Mouse (Mus musculus) adrenal gland, adult 18-20 months (tissue): Measurements from ENCODE around the gene Slc35a5. TPM values are rescaled to one million over a fixed set of nuclear protein-coding genes. Genes with fewer than 3 reads are reported as not detected.

Experiments
- DNase-seq, 2 experiments: peaks; one replicate each; pipeline ENCODE4 v3.0.0; 2021 to 2022; ENCODE audit warnings: low spot score in 2 of 2
- total RNA-seq, 2 experiments: library from RNA; stranded (reverse); gene quantifications; 1 replicate in 1 of 2; 2 replicates in 1 of 2; pipeline ENCODE4 v1.2.3; 2021

The Slc35a5 gene
- total RNA-seq, 2 experiments from 2014 or later: 25.6 to 34.0 TPM

DNA sequence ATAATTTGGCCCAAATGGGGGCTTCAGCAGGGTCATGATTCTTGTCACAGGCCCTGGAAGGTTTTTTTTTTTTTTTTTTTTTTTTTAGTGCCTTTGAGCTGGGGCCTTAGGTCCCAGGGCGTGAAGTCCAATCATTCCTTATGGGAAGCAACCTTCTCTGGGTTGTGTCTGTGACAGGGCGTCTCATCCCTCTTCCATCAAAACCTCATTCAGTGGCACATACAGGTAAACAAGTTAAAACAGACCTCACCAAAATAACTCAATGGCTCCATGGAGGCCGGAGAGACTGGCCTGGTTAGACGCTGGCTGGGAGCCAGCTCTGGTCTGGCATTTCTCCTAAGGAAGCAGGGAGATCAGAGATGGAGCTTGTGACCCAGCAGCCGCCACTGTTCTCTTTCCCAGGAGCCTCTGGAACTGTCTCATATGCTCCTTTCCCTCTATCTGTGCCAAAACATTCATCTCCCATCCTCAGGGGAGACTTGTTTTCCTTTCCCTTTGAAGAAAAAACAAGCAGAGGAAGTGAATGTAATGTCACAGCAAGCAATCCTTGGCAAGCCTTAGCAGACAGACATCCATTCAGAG is 37.6 kb downstream of the Slc35a5 start:
- DNase-seq: peak; percentile 37 to 63

DNA sequence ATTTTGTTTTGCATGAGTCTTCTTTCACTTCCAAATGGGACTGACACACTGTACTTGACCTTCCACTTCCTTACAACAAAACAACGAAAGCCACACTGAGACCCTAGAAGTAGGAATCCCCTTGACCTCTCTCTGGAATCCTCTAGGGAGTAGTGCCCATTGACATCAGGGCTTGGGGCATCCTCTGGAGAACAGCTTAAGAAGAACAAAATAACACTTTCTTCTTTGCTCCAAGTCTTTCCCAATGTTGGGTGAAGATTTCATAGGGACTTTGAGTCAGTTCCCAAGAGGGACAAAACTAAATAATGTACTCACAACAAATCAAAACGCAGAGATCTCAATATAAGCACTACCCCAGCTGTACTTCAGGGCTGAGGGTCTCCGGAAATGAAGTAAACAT is 39.7 kb downstream of the Slc35a5 start:
- no peak for DNase-seq

DNA sequence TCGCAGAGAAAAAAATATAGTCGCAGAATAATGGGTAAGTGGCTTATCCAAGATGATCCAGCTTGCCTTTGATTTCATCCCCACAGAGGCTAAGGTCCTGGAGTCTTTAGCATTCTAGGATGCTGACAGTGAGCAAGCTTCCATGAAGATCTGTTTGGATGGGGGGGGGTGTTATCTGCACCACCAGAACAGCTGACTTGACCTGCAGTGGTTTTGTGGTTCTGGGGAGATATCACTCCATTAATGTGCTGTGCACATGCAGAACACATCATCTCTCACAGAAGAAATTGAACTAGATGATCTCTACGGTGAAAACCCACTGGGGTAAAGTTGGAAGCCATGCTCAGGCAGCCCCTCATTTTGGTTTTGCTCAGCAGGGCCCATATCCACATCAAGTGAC is 41.3 kb downstream of the Slc35a5 start:
- no peak for DNase-seq

DNA sequence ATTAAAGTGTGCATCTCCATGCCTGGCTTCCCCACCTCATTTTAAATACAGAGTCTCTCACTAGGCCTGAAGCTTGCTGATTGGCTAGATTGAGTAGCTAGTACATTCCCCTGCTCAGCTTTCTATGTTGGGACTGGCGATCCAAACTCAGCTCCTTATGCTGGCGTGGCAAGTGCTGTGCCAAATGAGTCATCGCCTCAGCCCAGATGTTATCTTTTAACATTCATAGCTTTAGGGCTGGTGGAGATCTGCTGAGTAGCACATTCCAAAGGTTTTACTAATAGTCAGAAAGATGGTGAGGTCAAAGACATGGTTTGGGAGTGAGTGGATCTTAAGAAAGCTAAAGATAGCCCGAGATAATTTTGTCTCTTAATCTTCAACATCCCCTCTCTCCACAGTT is 48.0 kb downstream of the Slc35a5 start:
- DNase-seq: peak in 1 of 2 experiments; percentile 24

DNA sequence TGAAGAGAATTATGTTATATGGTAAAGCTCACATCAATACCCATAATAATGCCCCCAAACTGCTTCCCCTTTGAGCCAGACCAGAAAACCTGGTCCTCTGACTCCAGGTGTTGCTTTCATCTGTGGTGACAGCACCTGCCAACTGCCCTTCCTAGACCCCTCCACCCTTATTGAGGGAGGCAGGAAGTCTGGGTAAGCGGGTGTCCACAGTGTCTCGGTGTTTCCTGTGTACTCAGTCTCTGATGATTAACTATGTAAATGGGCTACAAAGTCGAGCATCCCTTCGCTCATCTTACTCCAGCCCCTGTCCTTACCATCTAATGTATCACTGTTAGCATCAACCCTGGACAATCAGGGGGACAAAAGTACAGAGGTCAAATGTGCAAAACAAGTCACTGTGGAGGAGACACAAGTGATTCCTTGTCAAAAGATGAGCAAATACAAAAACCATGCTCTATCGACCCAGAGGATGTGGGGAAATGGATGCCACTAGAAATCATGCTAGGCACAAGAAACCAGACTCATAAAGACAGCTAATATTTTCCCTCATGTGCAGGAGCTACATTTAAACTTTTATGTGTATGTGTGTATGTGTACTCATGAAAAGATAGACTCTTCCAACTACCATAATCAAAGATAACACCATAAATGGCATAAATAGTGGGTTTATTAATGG is 50.2 kb downstream of the Slc35a5 start:
- DNase-seq: no peak

DNA sequence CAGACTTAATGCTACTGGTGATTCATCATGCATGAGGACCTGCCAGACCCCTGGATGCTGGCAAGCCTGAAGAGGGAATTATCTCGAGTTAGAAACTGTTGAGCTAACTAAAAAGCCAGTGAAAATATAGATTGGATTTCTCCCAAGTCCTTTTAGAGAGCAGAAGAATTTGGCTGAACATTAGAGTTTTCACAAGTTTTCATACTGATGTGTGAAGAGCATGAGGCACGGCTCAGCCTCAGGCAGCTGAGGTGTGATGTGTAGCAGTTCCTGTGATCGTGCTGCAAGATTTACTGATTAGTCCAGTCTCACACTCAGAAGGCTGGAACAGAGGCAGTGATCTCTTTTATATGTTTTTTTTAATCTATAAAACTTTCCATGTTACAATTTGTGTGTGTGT is 53.5 kb downstream of the Slc35a5 start:
- DNase-seq: no peak

DNA sequence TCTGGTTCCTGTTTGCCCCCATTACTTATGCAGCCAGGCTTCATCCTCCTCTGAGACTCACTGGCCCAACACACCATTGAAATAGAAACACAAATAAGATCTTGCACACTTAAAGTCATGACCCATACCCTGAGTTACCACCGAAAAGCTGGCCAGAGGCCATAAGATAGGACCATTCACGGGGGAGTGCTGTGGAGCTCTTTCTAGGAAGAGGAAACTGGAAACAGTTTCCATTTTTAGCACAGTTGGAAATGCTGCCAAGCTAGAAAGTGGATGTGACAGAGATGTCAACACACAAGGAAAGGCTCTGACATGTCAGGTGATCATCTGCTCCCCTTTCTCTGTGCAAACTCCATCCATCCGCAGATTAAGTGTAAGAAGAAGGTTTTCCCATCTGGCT is 57.6 kb downstream of the Slc35a5 start:
- DNase-seq: no peak

DNA sequence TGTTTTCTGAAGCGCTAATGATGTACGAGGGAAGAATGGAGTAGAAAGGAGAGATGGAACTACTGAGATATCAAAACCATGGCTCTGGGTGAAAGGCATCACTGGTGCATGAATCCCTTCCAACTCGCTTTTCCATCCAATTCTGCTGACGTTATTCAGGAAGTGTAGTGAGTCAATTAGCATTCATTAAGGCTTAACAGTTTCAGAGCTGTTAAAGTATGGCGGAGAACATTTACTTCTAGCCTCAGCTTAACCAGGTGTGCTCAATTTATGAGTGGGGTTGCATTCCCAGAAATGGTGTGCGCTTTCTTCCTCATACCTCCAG is 59.7 kb downstream of the Slc35a5 start:
- no peak for DNase-seq

DNA sequence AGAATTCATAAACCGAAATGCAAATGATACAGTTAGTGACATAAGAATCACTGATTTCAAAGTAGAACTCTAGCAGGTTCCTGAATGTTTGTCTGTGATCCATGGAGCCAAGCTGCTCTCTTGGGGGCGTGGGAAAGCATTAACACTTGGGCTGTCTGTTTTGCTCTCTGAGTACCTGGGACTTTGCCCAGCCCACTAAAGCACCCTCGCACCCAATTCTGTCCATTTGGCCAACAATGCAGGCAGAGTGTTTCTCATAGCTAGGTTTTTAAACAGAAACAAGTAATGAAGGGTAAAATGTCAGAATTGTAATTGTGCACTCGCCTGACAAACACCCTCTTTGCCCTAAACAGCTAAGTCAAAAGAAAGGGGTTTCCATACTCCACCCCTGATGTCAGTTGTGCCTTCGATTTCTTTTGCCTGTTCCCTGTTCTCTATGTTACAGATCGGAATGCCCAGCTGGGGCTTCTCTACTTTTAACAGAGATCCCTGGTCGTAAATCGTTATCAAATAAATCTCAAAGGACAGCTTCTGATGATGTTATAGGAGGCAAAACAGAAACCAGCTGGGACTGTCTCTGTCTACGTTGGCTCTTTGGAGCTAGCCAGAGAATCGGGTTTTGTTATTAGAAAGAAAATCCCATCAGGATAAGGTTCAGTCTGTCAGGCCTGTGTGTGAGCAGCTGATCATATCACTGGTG is 60.2 kb downstream of the Slc35a5 start:
- DNase-seq: no peak

DNA sequence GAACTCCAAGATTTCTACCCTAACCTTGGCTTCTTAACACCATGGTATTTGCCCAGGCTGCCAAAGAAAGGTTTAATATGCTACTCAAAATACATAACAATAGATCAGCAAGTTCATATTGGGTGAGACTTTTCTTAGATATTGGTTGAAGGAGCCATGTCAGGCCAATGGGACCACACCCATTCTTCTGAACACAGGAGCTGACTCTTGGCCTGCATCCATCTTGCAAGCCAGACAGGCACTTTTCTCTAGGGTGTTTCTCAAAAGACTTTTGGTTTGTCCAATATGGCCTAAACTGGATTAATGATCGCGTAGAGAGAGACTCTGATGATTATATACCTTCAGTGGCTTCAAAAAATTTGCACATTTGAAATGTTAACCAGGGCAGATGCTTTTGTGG is 61.0 kb downstream of the Slc35a5 start:
- no peak for DNase-seq

DNA sequence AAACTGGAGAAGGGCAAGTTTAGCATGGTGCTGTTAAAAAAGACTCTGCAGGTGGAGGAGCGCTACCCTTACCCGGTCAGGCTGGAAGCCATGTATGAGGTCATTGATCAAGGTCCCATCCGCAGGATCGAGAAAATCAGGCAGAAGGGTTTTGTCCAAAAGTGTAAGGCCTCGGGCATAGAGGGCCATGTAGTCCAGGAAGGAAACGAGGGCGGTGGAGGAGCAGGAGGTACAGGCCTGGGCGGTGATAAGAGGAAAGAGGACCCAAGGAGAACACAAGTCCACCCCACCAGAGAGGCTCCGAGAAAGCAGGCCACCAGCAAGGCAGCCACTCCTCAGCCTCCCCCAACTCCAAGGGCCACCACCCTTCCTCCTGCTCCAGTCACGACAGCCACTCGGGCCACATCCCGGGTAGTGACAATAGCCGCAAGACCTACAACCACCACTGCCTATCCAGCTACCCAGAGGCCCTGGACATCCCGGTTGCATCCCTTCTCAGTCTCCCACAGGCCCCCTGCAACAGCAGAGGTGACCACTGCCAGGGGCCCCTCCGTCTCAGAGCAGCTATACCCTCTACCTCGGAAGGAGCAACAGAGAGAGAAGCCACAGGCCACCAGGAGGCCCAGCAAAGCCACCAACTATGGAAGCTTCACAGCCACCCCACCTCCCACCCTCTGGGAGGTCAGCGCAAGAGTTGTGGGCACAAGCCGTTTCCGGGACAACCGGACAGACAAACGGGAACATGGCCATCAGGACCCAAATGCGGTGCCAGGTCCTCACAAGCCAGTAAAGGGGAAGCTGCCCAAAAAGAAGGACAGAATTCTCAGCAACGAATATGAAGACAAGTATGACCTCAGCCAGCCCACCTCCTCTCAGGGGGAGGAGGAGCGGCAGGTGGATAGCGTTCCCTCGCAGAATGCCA is 62.7 kb downstream of the Slc35a5 start:
- no peak for DNase-seq

DNA sequence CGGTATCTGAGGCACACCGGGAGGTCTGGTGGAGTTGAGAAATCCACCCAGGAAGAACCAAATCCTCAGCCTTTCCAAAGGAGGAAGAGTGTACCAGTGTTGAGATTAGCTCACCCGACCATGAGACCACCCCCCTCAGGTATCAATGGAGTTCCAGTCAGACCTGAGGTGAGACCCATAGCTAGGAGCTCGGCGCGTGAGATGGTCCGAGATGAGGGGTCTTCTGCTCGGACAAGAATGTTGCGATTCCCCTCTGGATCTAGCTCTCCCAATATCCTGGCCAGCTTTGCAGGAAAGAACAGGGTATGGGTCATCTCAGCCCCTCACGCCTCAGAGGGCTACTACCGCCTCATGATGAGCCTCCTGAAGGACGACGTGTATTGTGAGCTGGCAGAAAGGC is 63.5 kb downstream of the Slc35a5 start:
- DNase-seq: no peak

DNA sequence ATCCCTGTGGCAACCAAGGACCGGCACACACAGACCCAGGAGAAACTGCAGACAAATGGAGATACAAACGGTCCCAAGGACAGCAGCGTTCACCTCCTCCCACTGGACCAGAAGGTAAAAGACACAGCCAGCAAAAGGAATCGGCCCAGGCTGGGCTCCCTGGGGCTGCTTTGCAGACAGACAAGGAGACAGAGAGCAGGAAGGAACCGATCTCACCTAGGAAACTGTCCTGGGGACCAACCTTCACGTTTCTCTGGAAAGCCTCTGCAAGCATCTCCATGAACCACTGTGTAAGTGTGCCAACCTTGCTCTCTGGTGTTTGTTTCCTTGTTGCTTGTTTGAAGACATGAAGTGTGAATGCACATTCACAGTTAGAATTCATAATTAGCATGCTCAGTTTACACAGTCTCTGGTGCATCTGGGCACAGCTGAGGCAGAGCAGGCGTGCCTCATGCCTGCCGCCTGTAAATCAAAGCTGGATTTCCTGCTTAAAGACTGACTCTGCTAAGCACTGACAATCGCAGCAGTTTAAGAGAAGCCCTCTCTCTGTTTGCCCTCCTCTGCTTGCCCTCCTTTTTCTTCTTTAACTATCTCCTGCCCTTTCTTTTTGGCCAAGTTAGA is 64.3 kb downstream of the Slc35a5 start:
- DNase-seq: peak in 1 of 2 experiments; percentile 26

DNA sequence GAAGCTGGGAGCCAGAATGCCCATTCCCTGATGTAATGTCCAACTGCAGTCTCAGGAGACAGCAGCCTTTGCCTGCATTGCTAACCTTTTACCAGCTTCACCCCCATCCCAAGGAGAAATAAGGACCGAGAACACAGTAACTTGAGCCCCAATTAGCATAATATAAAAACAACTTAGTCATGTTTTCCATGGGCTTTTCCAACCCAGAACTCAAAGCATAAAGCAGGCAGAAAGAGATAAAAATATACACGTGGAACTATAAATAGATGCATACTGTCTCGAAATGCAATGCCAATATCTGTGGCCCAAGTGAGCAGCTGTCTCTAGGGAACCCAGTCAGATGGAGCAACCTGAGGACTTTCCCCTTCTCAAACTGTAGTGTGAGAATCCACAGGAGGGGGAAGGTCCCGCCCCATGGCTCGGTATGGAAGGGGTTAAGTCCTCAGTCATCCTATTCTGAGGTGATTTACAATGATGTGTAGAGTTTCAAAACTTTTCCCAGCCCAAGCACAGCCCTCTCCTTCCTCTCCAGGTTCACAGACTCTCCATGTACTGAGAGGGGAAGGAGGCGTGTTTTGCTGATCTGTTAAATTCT is 65.3 kb downstream of the Slc35a5 start, which contains the start of gene Ccdc80:
Gene Ccdc80 (plus strand): TSS at position 266 of the 595 bp plus-strand sequence.
- no peak for DNase-seq

DNA sequence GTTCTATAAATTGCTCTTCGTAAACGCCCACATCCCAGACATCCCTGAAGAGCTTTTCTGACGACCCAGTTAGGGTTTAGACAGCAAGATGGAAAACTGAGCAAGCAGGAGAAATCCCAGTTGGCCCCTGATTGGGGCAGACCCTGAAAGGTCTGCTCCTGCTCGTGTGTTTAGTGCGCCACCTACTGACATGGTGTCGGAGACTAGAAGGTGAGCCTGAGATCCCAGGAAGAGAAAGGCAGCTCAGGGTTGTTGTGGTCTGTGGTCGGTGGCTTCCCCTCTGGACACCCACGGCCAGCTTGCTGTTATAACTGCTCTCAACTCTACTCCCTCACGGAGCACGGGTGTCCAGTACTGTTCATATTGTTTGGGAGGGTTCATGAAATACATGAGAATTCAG is 68.5 kb downstream of the Slc35a5 start:
- DNase-seq: peak; percentile 55 to 65

Other genes with a start within 250 kb of the Slc35a5 start
- gene Cd200r3, start 215.0 kb downstream of the Slc35a5 start, total RNA-seq: not detected
- 100 to 1,000 TPM in 1 of 2 experiments, 10 to 100 TPM in 1; 24.9 to 124 TPM for gene Ccdc80, start 65.3 kb downstream of the Slc35a5 start, total RNA-seq
- gene Atg3, start 79 bp upstream of the Slc35a5 start, total RNA-seq: 10 to 100 TPM; 47.4 to 62.3 TPM
- gene Btla, start 65.6 kb upstream of the Slc35a5 start, total RNA-seq: 1 to 10 TPM in 1 of 2 experiments, under 1 TPM in 1; 0.33 to 1.1 TPM